In genomic region chr1:62148786-62149185, GRCm38 (mm10) we compare ENCODE assay signal across 21 mouse cellular contexts.
DNase-seq lines count a peak whose midpoint lies in the region; ATAC-seq and TF ChIP-seq lines count a peak whose summit lies in the region.
"Had no signal": no experiment of that assay in that cellular context is flagged by ENCODE, and none has a peak within 500 bp of the region (broad histone marks: within the 10 kb centered on the region; RNA-seq: fewer than 3 reads in every experiment).

No protein-coding gene starts in this region.

- H3K4me1 ChIP-seq in stomach, postnatal 0 days (replicated peaks; ENCODE audit: control insufficient read depth, insufficient read depth): no peaks in the 10 kb centered on the region
- H3K4me1 ChIP-seq: embryonic facial prominence, embryonic 15.5 days; forebrain, embryonic 12.5 days had no signal

- H3K9me3 ChIP-seq in stomach, postnatal 0 days (ENCODE audit: control insufficient read depth, low read length): no peaks in the 10 kb centered on the region
- H3K9me3 ChIP-seq: embryonic facial prominence, embryonic 13.5 days; embryonic facial prominence, embryonic 15.5 days; forebrain, embryonic 10.5 days; forebrain, embryonic 12.5 days had no signal

- H3K4me2 ChIP-seq in stomach, postnatal 0 days (replicated peaks; ENCODE audit: low read depth): no peak overlapping the region
- H3K4me2 ChIP-seq: embryonic facial prominence, embryonic 13.5 days; embryonic facial prominence, embryonic 15.5 days; forebrain, embryonic 12.5 days had no signal

- WGBS in stomach, postnatal 0 days: 85% methylated on average over 6 of the region's 6 CpGs

- no peak overlapping the region for H3K4me3 ChIP-seq in stomach, postnatal 0 days (ENCODE audit: low read depth, low read length)
- H3K4me3 ChIP-seq: embryonic facial prominence, embryonic 13.5 days; embryonic facial prominence, embryonic 15.5 days; erythroblast, embryonic 14.5 days; forebrain, embryonic 10.5 days; forebrain, embryonic 12.5 days had no signal

- TF ChIP-seq EP300 in stomach, postnatal 0 days (optimal IDR thresholded peaks at IDR 0.05): no peak

- H3K36me3 ChIP-seq in stomach, postnatal 0 days (ENCODE audit: control insufficient read depth, insufficient read depth, low read length): no peaks in the 10 kb centered on the region
- H3K36me3 ChIP-seq: embryonic facial prominence, embryonic 13.5 days; embryonic facial prominence, embryonic 15.5 days; forebrain, embryonic 10.5 days; forebrain, embryonic 12.5 days had no signal

- H3K27ac ChIP-seq in stomach, postnatal 0 days (replicated peaks): no peak overlapping the region
- H3K27ac ChIP-seq: embryonic facial prominence, embryonic 13.5 days; embryonic facial prominence, embryonic 15.5 days; forebrain, embryonic 10.5 days; forebrain, embryonic 12.5 days had no signal

- no peak overlapping the region for H3K9ac ChIP-seq in stomach, postnatal 0 days (ENCODE audit: low read length)
- H3K9ac ChIP-seq: embryonic facial prominence, embryonic 13.5 days; embryonic facial prominence, embryonic 15.5 days; forebrain, embryonic 12.5 days had no signal

- H3K27me3 ChIP-seq in stomach, postnatal 0 days (ENCODE audit: control insufficient read depth, insufficient read depth, low read length): no peaks in the 10 kb centered on the region
- H3K27me3 ChIP-seq: embryonic facial prominence, embryonic 13.5 days; embryonic facial prominence, embryonic 15.5 days; forebrain, embryonic 12.5 days had no signal

- no peak for DNase-seq in adrenal gland, postnatal 25 days
- DNase-seq in stomach, postnatal 0 days (ENCODE audit: low spot score): no peak
- DNase-seq in adrenal gland, adult (ENCODE audit: inconsistent age in 2 of 2, low spot score in 1 of 2): no peak
- DNase-seq: adrenal gland, adult 8-10 months; adrenal gland, postnatal 14 days; cerebellum, adult 11 months; cerebellum, adult 2 months; cerebellum, adult 9-10 months; cerebellum, postnatal 10 days; cerebellum, postnatal 25 days; embryo, embryonic 11 days had no signal

- peak; percentile 87 for ATAC-seq in common myeloid progenitor, adult 5-6 weeks (replicated peaks; ENCODE audit: low read depth, poor library complexity, severe bottlenecking)
- ATAC-seq in granulocyte monocyte progenitor cell, adult 5-6 weeks (replicated peaks; ENCODE audit: poor library complexity, severe bottlenecking): peak; percentile 92
- peak; percentile 60 for ATAC-seq in megakaryocyte, adult 5-6 weeks (ENCODE audit: poor library complexity, severe bottlenecking)
- ATAC-seq in stomach, postnatal 0 days (ENCODE audit: low FRiP score, low TSS enrichment): no peak
- ATAC-seq: forebrain, embryonic 14.5 days; forebrain, embryonic 16.5 days had no signal

- TF ChIP-seq CTCF in stomach, postnatal 0 days (IDR thresholded peaks at IDR 0.05; ENCODE audit: low read depth): no peak
